Mouse (Mus musculus) stomach, postnatal 0 days (tissue): ENCODE data around the gene Ogt. TPM values are rescaled to one million over a fixed set of nuclear protein-coding genes. Genes with fewer than 3 reads are reported as not detected.

Experiments used
- ATAC-seq: fragments of 200-750 bp; cut with Nextera tagmentation; 2 replicates; pipeline ENCODE4 v1.8.0; 2017; ENCODE audit not compliant: low FRiP score, low TSS enrichment
- DNase-seq: peaks from one replicate; pipeline ENCODE4 v3.0.0-alpha.2; 2016; ENCODE audit warnings: low spot score
- H3K27ac ChIP-seq: fragments of 300-500 bp; sonication (generic); replicated peaks from 2 replicates; pipeline ENCODE4 v1.5.1; 2014; ENCODE audit warnings: mild to moderate bottlenecking, control low read depth
- H3K27me3 ChIP-seq: fragments of 300-500 bp; sonication (generic); 2 replicates; pipeline ENCODE4 v1.6.1; 2014; ENCODE audit warnings: low read length; ENCODE audit not compliant: control insufficient read depth, insufficient read depth
- H3K36me3 ChIP-seq: fragments of 300-500 bp; sonication (generic); 2 replicates; pipeline ENCODE4 v1.6.1; 2014; ENCODE audit warnings: low read length, mixed read lengths; ENCODE audit not compliant: control insufficient read depth, insufficient read depth
- H3K4me1 ChIP-seq: fragments of 300-500 bp; sonication (generic); replicated peaks from 2 replicates; pipeline ENCODE4 v1.6.1; 2014; ENCODE audit warnings: antibody characterized with exemption; ENCODE audit not compliant: control insufficient read depth, insufficient read depth
- H3K4me2 ChIP-seq: fragments of 300-500 bp; sonication (generic); replicated peaks from 2 replicates; pipeline ENCODE4 v1.6.1; 2014; ENCODE audit warnings: low read depth, mild to moderate bottlenecking, control low read depth, moderate library complexity
- H3K4me3 ChIP-seq: fragments of 300-500 bp; sonication (generic); 2 replicates; pipeline ENCODE4 v1.5.1; 2014; ENCODE audit warnings: low read depth, low read length, control low read depth
- H3K9ac ChIP-seq: fragments of 300-500 bp; sonication (generic); 2 replicates; pipeline ENCODE4 v1.6.1; 2014; ENCODE audit warnings: mild to moderate bottlenecking, low read length, control low read depth, mixed read lengths
- H3K9me3 ChIP-seq: fragments of 300-500 bp; sonication (generic); 2 replicates; pipeline ENCODE4 v1.6.1; 2016; ENCODE audit warnings: low read length; ENCODE audit not compliant: control insufficient read depth
- CTCF ChIP-seq: IDR thresholded peaks from 2 replicates; pipeline ENCODE4 v1.5.1; 2016; ENCODE audit warnings: antibody characterized with exemption, low read depth, mild to moderate bottlenecking, moderate library complexity
- EP300 ChIP-seq: optimal IDR thresholded peaks from 2 replicates; pipeline ENCODE3; 2016; ENCODE audit warnings: antibody characterized with exemption
- WGBS: fragments of 180-500 bp; shearing (Covaris S2); extraction: QIAGEN DNeasy Blood & Tissue Kit; methylation state at CpG from one replicate; pipeline ENCODE4 v1.1.7; 2014; 5-methylcytosine and 5-hydroxymethylcytosine counted together
- polyA plus RNA-seq: library from polyadenylated mRNA; unstranded; fragments of >200 nt; fragmentation: Nextera tagmentation; extraction: Ambion mirVana; gene quantifications from 2 replicates; pipeline ENCODE4 v1.2.1, GENCODE M21; 2015

The Ogt gene
- polyA plus RNA-seq, 1 experiment from 2014 or later: 41.1 TPM

- Histone ChIP-seq H3K4me3 (no peak overlapping the region), H3K9ac (no peak overlapping the region), H3K9me3 (no peaks in the 10 kb centered on the region), H3K27me3 (no peaks in the 10 kb centered on the region), H3K4me2 (no peak overlapping the region), H3K27ac (no peak overlapping the region), H3K36me3 (no peaks in the 10 kb centered on the region), H3K4me1 (no peaks in the 10 kb centered on the region)
- 61% methylated on average over 5 of the region's 5 CpGs for WGBS
- no peak for ATAC-seq
- TF ChIP-seq EP300: no peak
- TF ChIP-seq CTCF: no peak
- DNase-seq: no peak
Measured at GRCm38 (mm10) chrX:101646621-101647020, 6.8 kb downstream of the Ogt start.

DNA sequence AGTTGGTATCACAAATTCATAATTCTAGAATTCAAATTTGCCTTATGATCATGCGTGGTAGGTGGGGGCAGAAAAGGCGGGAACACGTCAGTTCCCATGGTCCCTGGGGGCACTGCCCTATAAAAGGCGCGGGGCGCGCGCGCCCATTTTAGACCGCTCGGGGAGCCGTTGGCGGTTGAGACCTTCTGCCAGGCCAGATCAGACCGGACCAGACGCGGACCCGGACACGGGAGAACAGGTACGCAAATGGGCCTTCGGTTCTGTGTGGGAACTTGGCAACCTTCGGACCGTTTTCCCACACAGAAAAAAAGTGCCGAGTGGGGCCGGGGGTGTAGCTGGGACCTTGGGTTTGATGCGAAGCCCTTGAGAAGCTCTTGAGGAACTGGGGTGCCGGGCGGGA lies 55.8 kb downstream of the Ogt start:
- no peak for ATAC-seq

DNA sequence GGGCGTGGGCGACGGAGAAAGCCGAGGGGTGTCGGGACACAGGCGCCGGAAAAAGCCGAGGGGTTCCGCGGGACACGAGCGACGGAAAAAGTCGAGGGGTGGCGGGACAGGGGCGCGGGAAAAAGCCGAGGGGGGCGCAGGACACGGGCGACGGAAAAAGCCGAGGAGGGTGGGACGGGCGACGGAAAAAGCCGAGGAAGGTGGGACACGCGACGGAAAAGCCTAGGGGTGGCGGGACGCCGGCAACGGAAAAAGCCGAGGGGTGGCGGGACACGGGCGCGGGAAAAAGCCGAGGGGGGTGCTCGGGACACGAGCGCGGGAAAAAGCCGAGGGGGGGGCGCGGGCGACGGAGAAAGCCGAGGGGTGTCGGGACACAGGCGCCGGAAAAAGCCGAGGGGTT lies 57.7 kb downstream of the Ogt start:
- H3K27me3 ChIP-seq: no peaks in the 10 kb centered on the region
- H3K9me3 ChIP-seq: peaks cover 3% of the 10 kb centered on the region; the same call in 1 of the 2 replicates
- ATAC-seq (no peak), DNase-seq (no peak)
- H3K27ac ChIP-seq: no peak overlapping the region
- TF ChIP-seq CTCF: no peak
- TF ChIP-seq EP300: no peak
- H3K4me2 ChIP-seq: no peak overlapping the region
- 72% methylated on average over 26 of the region's 54 CpGs for WGBS
- no peak overlapping the region for H3K4me3 ChIP-seq
- no peaks in the 10 kb centered on the region for H3K36me3 ChIP-seq
- no peak overlapping the region for H3K9ac ChIP-seq
- H3K4me1 ChIP-seq: no peaks in the 10 kb centered on the region

More for the DNA sequence above, 55.8 kb downstream of the Ogt start:
- DNase-seq: no peak
- Histone ChIP-seq H3K9me3 (peaks cover 3% of the 10 kb centered on the region; the same call in 1 of the 2 replicates), H3K4me3 (no peak overlapping the region), H3K4me1 (no peaks in the 10 kb centered on the region), H3K27ac (no peak overlapping the region), H3K9ac (no peak overlapping the region), H3K27me3 (no peaks in the 10 kb centered on the region), H3K4me2 (no peak overlapping the region), H3K36me3 (no peaks in the 10 kb centered on the region)
- TF ChIP-seq EP300 (no peak), CTCF (no peak)
- WGBS: 91% methylated on average over 26 of the region's 27 CpGs

GRCm38 (mm10) chrX:101698232-101698631 lies 58.4 kb downstream of the Ogt start:
- no peak for ATAC-seq
- H3K4me2 ChIP-seq: no peak overlapping the region
- H3K9me3 ChIP-seq: peaks cover 3% of the 10 kb centered on the region; the same call in 1 of the 2 replicates
- H3K27me3 ChIP-seq: no peaks in the 10 kb centered on the region
- 68% methylated on average over 21 of the region's 23 CpGs for WGBS
- TF ChIP-seq EP300 (no peak), CTCF (no peak)
- no peaks in the 10 kb centered on the region for H3K36me3 ChIP-seq
- H3K9ac ChIP-seq: no peak overlapping the region
- no peaks in the 10 kb centered on the region for H3K4me1 ChIP-seq
- no peak overlapping the region for H3K4me3 ChIP-seq
- H3K27ac ChIP-seq: no peak overlapping the region
- DNase-seq: no peak

GRCm38 (mm10) chrX:101705111-101705510 lies 65.3 kb downstream of the Ogt start:
- H3K4me1 ChIP-seq: no peaks in the 10 kb centered on the region
- H3K9ac ChIP-seq: no peak overlapping the region
- no peak overlapping the region for H3K27ac ChIP-seq
- 72% methylated on average over 7 of the region's 7 CpGs for WGBS
- H3K4me3 ChIP-seq: no peak overlapping the region
- TF ChIP-seq CTCF (no peak), EP300 (no peak)
- H3K27me3 ChIP-seq: no peaks in the 10 kb centered on the region
- no peak for ATAC-seq
- no peaks in the 10 kb centered on the region for H3K36me3 ChIP-seq
- DNase-seq: no peak
- H3K4me2 ChIP-seq: no peak overlapping the region
- no peaks in the 10 kb centered on the region for H3K9me3 ChIP-seq

- ATAC-seq: no peak
- no peaks in the 10 kb centered on the region for H3K27me3 ChIP-seq
- H3K9me3 ChIP-seq: no peaks in the 10 kb centered on the region
- no peaks in the 10 kb centered on the region for H3K36me3 ChIP-seq
- no peak overlapping the region for H3K27ac ChIP-seq
- 73% methylated on average over 1 of the region's 1 CpGs for WGBS
- no peak overlapping the region for H3K4me3 ChIP-seq
- no peaks in the 10 kb centered on the region for H3K4me1 ChIP-seq
- no peak overlapping the region for H3K9ac ChIP-seq
- DNase-seq: no peak
- no peak for TF ChIP-seq CTCF
- TF ChIP-seq EP300: no peak
- H3K4me2 ChIP-seq: no peak overlapping the region
Measured at GRCm38 (mm10) chrX:101720401-101720800, 80.5 kb downstream of the Ogt start.
